Mouse (Mus musculus): ENCODE data around the gene Ckap5. TPM values are rescaled to one million over a fixed set of nuclear protein-coding genes. Genes with fewer than 3 reads are reported as not detected.

The Ckap5 gene
- polyA plus RNA-seq, 1 experiment, result 12.6 TPM

- peak overlapping the region; percentile 10 for H3K4me2 ChIP-seq (ENCODE audit: low read depth)
- no peaks in the 10 kb centered on the region for H3K79me2 ChIP-seq (ENCODE audit: control insufficient read depth, insufficient read depth)
- H3K4me3 ChIP-seq, result no peak overlapping the region
- no peak overlapping the region for H3ac ChIP-seq (ENCODE audit: control insufficient read depth, insufficient read length)
- TF ChIP-seq MYOD1 (IDR thresholded peaks at IDR 0.05; ENCODE audit: control insufficient read depth in 1 of 3, insufficient read length in 2 of 3, low read depth in 2 of 3) (no peak), MYOG (IDR thresholded peaks at IDR 0.05; ENCODE audit: control insufficient read depth in 1 of 3, insufficient read depth in 1 of 3, insufficient read length in 2 of 3, low read depth in 2 of 3) (no peak)
- H3K27me3 ChIP-seq (ENCODE audit: control insufficient read depth, insufficient read depth, insufficient read length), result no peaks in the 10 kb centered on the region
- H3K36me3 ChIP-seq (ENCODE audit: control insufficient read depth, insufficient read depth), result no peaks in the 10 kb centered on the region
These were observed 108.9 kb downstream of the Ckap5 start for GRCm38 (mm10) chr2:91635486-91635885.

GRCm38 (mm10) chr2:91636229-91636628 lies 109.7 kb downstream of the Ckap5 start, which contains the start of gene F2:
Gene F2 (minus strand): TSS chr2:91636414.
- H3ac ChIP-seq (ENCODE audit: control insufficient read depth, insufficient read length), result no peak within 1 kb of the TSS
- H3K4me2 ChIP-seq (ENCODE audit: low read depth), result peak within 1 kb of the TSS; percentile 27
- TF ChIP-seq MYOG (IDR thresholded peaks at IDR 0.05; ENCODE audit: control insufficient read depth in 1 of 3, insufficient read depth in 1 of 3, insufficient read length in 2 of 3, low read depth in 2 of 3) (no peak), POLR2AphosphoS2 (IDR thresholded peaks at IDR 0.05; ENCODE audit: insufficient read length, low read depth) (no peak), TCF12 (IDR thresholded peaks at IDR 0.05; ENCODE audit: insufficient read depth, poor library complexity, severe bottlenecking) (no peak), USF1 (IDR thresholded peaks at IDR 0.05; ENCODE audit: low read depth) (no peak), SRF (IDR thresholded peaks at IDR 0.05; ENCODE audit: control insufficient read depth, insufficient read length, low read depth) (no peak), POLR2A (IDR thresholded peaks at IDR 0.05; ENCODE audit: insufficient read length, low read depth) (no peak), MAX (IDR thresholded peaks at IDR 0.05; ENCODE audit: low read depth) (no peak)
- no peaks in the 10 kb centered on the region for H3K79me2 ChIP-seq (ENCODE audit: control insufficient read depth, insufficient read depth)
- H3K27me3 ChIP-seq (ENCODE audit: control insufficient read depth, insufficient read depth, insufficient read length), result no peaks in the 10 kb centered on the region
- H3K36me3 ChIP-seq (ENCODE audit: control insufficient read depth, insufficient read depth), result no peaks in the 10 kb centered on the region
- no peak within 1 kb of the TSS for H3K4me3 ChIP-seq

- H3K4me2 ChIP-seq (ENCODE audit: low read depth), result no peak overlapping the region
- H3K4me3 ChIP-seq, result no peak overlapping the region
- H3K27me3 ChIP-seq (ENCODE audit: control insufficient read depth, insufficient read depth, insufficient read length), result no peaks in the 10 kb centered on the region
- H3ac ChIP-seq (ENCODE audit: control insufficient read depth, insufficient read length), result no peak overlapping the region
- TF ChIP-seq REST (IDR thresholded peaks at IDR 0.05; ENCODE audit: insufficient read depth, insufficient read length) (no peak), MYOG (IDR thresholded peaks at IDR 0.05; ENCODE audit: control insufficient read depth in 1 of 3, insufficient read depth in 1 of 3, insufficient read length in 2 of 3, low read depth in 2 of 3) (peak in 1 of 3 experiments; percentile 15), MYOD1 (IDR thresholded peaks at IDR 0.05; ENCODE audit: control insufficient read depth in 1 of 3, insufficient read length in 2 of 3, low read depth in 2 of 3) (no peak)
- H3K79me2 ChIP-seq (ENCODE audit: control insufficient read depth, insufficient read depth), result no peaks in the 10 kb centered on the region
- no peaks in the 10 kb centered on the region for H3K36me3 ChIP-seq (ENCODE audit: control insufficient read depth, insufficient read depth)
These were observed 110.3 kb downstream of the Ckap5 start for GRCm38 (mm10) chr2:91636727-91637338.

DNA sequence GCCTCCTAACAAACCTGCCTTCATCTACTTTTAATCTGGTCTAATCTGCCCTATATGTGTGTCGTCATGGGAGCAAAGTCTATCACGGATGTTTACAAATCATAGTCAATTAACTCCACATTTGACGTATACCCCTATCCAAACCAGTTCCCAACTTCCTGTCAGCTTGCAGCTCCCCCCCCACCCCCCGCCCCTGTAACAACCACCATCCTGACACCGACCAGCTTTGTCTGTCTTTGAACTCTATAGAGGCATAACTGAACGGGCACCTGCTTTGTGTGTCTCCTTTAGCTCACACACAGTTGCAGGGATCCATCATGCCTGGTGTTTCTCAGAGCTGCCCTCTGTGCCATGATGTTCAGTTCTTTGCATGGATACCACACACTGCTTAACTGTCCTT lies 112.4 kb downstream of the Ckap5 start:
- Histone ChIP-seq H3ac (ENCODE audit: control insufficient read depth, insufficient read length) (no peak overlapping the region), H3K27me3 (ENCODE audit: control insufficient read depth, insufficient read depth, insufficient read length) (no peaks in the 10 kb centered on the region), H3K4me3 (no peak overlapping the region), H3K36me3 (ENCODE audit: control insufficient read depth, insufficient read depth) (peaks cover 7% of the 10 kb centered on the region), H3K79me2 (ENCODE audit: control insufficient read depth, insufficient read depth) (no peaks in the 10 kb centered on the region), H3K4me2 (ENCODE audit: low read depth) (no peak overlapping the region)
- TF ChIP-seq MAX (IDR thresholded peaks at IDR 0.05; ENCODE audit: low read depth) (no peak), SRF (IDR thresholded peaks at IDR 0.05; ENCODE audit: control insufficient read depth, insufficient read length, low read depth) (no peak), TCF12 (IDR thresholded peaks at IDR 0.05; ENCODE audit: insufficient read depth, poor library complexity, severe bottlenecking) (no peak), USF1 (IDR thresholded peaks at IDR 0.05; ENCODE audit: low read depth) (no peak), MYOG (IDR thresholded peaks at IDR 0.05; ENCODE audit: control insufficient read depth in 1 of 3, insufficient read depth in 1 of 3, insufficient read length in 2 of 3, low read depth in 2 of 3) (no peak), MYOD1 (IDR thresholded peaks at IDR 0.05; ENCODE audit: control insufficient read depth in 1 of 3, insufficient read length in 2 of 3, low read depth in 2 of 3) (no peak), CEBPB (IDR thresholded peaks at IDR 0.05; ENCODE audit: insufficient read depth, poor library complexity, severe bottlenecking) (no peak), TCF3 (IDR thresholded peaks at IDR 0.05; ENCODE audit: insufficient read length, low read depth) (no peak), REST (IDR thresholded peaks at IDR 0.05; ENCODE audit: insufficient read depth, insufficient read length) (no peak), POLR2AphosphoS2 (IDR thresholded peaks at IDR 0.05; ENCODE audit: insufficient read length, low read depth) (no peak), E2F4 (IDR thresholded peaks at IDR 0.05; ENCODE audit: insufficient read depth) (no peak), POLR2A (IDR thresholded peaks at IDR 0.05; ENCODE audit: insufficient read length, low read depth) (no peak)

DNA sequence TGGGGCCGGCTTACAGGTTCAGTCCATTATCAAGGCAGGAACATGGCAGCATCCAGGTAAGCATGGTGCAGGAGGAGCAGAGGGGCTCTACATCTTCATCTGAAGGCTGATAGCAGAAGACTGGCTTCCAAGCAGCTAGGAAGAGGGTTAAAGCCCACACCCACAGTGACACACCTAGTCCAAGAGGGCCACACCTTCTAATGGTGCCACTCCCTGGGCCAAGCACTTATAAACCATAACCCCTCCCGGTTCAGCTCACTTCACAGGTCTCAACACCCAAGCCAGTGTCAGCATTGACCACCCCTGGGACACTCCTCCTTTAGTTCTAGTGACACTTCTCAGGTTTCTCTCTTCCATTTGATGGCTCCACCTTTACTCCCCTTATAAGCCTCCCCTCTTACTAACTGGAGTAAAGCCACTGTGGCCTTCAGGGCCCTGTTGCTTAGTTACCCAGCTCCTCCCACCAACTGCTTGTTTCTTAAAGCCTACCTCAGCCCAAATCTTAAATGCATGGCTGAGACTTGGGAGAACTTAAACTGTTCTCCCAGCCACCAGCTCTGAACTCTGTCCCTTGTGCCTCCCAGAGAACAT lies 116.4 kb downstream of the Ckap5 start:
- Histone ChIP-seq H3K27me3 (ENCODE audit: control insufficient read depth, insufficient read depth, insufficient read length) (no peaks in the 10 kb centered on the region), H3K4me2 (ENCODE audit: low read depth) (no peak overlapping the region), H3K36me3 (ENCODE audit: control insufficient read depth, insufficient read depth) (peaks cover 39% of the 10 kb centered on the region), H3K4me3 (no peak overlapping the region), H3K79me2 (ENCODE audit: control insufficient read depth, insufficient read depth) (peaks cover 12% of the 10 kb centered on the region), H3ac (ENCODE audit: control insufficient read depth, insufficient read length) (no peak overlapping the region)
- TF ChIP-seq E2F4 (IDR thresholded peaks at IDR 0.05; ENCODE audit: insufficient read depth) (no peak), POLR2AphosphoS2 (IDR thresholded peaks at IDR 0.05; ENCODE audit: insufficient read length, low read depth) (peak; percentile 35)
